Mouse (Mus musculus) kidney, embryonic 14.5 days (tissue): ENCODE measurements around the gene Dab1. TPM values are rescaled to one million over a fixed set of nuclear protein-coding genes. Genes with fewer than 3 reads are reported as not detected.

Experiments
- ATAC-seq: fragments of 200-750 bp; cut with Nextera tagmentation; 2 replicates; pipeline ENCODE4 v1.8.0; 2017; ENCODE audit warnings: moderate number of reproducible peaks, mild to moderate bottlenecking, moderate TSS enrichment, moderate library complexity; ENCODE audit not compliant: low FRiP score, low TSS enrichment
- H3K27ac ChIP-seq: fragments of 300-500 bp; sonication (generic); 2 replicates; pipeline ENCODE4 v1.5.1; 2014; ENCODE audit warnings: low read depth, mild to moderate bottlenecking, low read length, moderate library complexity, mixed read lengths
- H3K27me3 ChIP-seq: fragments of 300-500 bp; sonication (generic); 2 replicates; pipeline ENCODE4 v1.6.1; 2014; ENCODE audit warnings: mild to moderate bottlenecking, low read length; ENCODE audit not compliant: control insufficient read depth, insufficient read depth
- H3K36me3 ChIP-seq: fragments of 300-500 bp; sonication (generic); 2 replicates; pipeline ENCODE4 v1.6.1; 2014; ENCODE audit warnings: low read length, mixed read lengths; ENCODE audit not compliant: control insufficient read depth, insufficient read depth
- H3K4me1 ChIP-seq: fragments of 300-500 bp; sonication (generic); 2 replicates; pipeline ENCODE4 v1.6.1; 2014; ENCODE audit warnings: low read length, mixed read lengths; ENCODE audit not compliant: control insufficient read depth, insufficient read depth
- H3K4me2 ChIP-seq: fragments of 300-500 bp; sonication (generic); replicated peaks from 2 replicates; pipeline ENCODE4 v1.6.1; 2014; ENCODE audit warnings: low read depth, mild to moderate bottlenecking, low read length
- H3K4me3 ChIP-seq: fragments of 300-500 bp; sonication (generic); 2 replicates; pipeline ENCODE4 v1.5.1; 2014; ENCODE audit warnings: mild to moderate bottlenecking, low read length
- H3K9ac ChIP-seq: fragments of 300-500 bp; sonication (generic); 2 replicates; pipeline ENCODE4 v1.6.1; 2014; ENCODE audit warnings: low read depth, mild to moderate bottlenecking, low read length, moderate library complexity
- H3K9me3 ChIP-seq: fragments of 300-500 bp; sonication (generic); 2 replicates; pipeline ENCODE4 v1.6.1; 2016; ENCODE audit warnings: low read length; ENCODE audit not compliant: control insufficient read depth
- WGBS: fragments of 180-500 bp; shearing (Covaris S2); extraction: QIAGEN DNeasy Blood & Tissue Kit; methylation state at CpG from one replicate; pipeline ENCODE4 v1.1.7; 2014; 5-methylcytosine and 5-hydroxymethylcytosine counted together
- polyA plus RNA-seq: library from polyadenylated mRNA; unstranded; fragments of >200 nt; fragmentation: Nextera tagmentation; extraction: Ambion mirVana; gene quantifications from 2 replicates; pipeline ENCODE4 v1.2.1, GENCODE M21; 2014

Gene Dab1
- polyA plus RNA-seq, 1 experiment from 2014 or later, result 17.9 TPM

GRCm38 (mm10) chr4:104511855-104512254 lies 892.7 kb downstream of the Dab1 start:
- Histone ChIP-seq H3K4me1 (no peaks in the 10 kb centered on the region), H3K36me3 (no peaks in the 10 kb centered on the region), H3K4me3 (no peak overlapping the region), H3K4me2 (no peak overlapping the region), H3K27ac (no peak overlapping the region), H3K9ac (no peak overlapping the region), H3K27me3 (no peaks in the 10 kb centered on the region), H3K9me3 (no peaks in the 10 kb centered on the region)
- ATAC-seq, result no peak; the same call in 1 of the 2 replicates
- 84% methylated on average over 6 of the region's 6 CpGs for WGBS

GRCm38 (mm10) chr4:104512513-104512912 lies 893.4 kb downstream of the Dab1 start:
- H3K4me2 ChIP-seq, result no peak overlapping the region
- WGBS, result 83% methylated on average over 8 of the region's 8 CpGs
- no peaks in the 10 kb centered on the region for H3K9me3 ChIP-seq
- H3K4me1 ChIP-seq, result no peaks in the 10 kb centered on the region
- H3K27me3 ChIP-seq, result no peaks in the 10 kb centered on the region
- H3K27ac ChIP-seq, result no peak overlapping the region
- no peaks in the 10 kb centered on the region for H3K36me3 ChIP-seq
- no peak overlapping the region for H3K4me3 ChIP-seq
- no peak overlapping the region for H3K9ac ChIP-seq
- ATAC-seq, result no peak

GRCm38 (mm10) chr4:104513622-104514021 lies 894.5 kb downstream of the Dab1 start:
- Histone ChIP-seq H3K36me3 (no peaks in the 10 kb centered on the region), H3K4me1 (no peaks in the 10 kb centered on the region), H3K4me3 (no peak overlapping the region), H3K4me2 (no peak overlapping the region), H3K9me3 (no peaks in the 10 kb centered on the region), H3K9ac (no peak overlapping the region), H3K27ac (no peak overlapping the region), H3K27me3 (no peaks in the 10 kb centered on the region)
- no peak for ATAC-seq
- 60% methylated on average over 7 of the region's 7 CpGs for WGBS

- WGBS, result 7% methylated on average over 10 of the region's 10 CpGs
- Histone ChIP-seq H3K27me3 (no peaks in the 10 kb centered on the region), H3K9me3 (no peaks in the 10 kb centered on the region), H3K36me3 (no peaks in the 10 kb centered on the region), H3K4me3 (peak overlapping the region; percentile 17; the same call in 1 of the 2 replicates), H3K4me2 (peak overlapping the region; percentile 34), H3K27ac (no peak overlapping the region), H3K4me1 (no peaks in the 10 kb centered on the region), H3K9ac (no peak overlapping the region)
- peak; percentile 77 for ATAC-seq
Measured at GRCm38 (mm10) chr4:104514568-104515000, 895.4 kb downstream of the Dab1 start.

GRCm38 (mm10) chr4:104515681-104516080 lies 896.5 kb downstream of the Dab1 start:
- Histone ChIP-seq H3K27ac (no peak overlapping the region), H3K4me1 (no peaks in the 10 kb centered on the region), H3K36me3 (no peaks in the 10 kb centered on the region), H3K9me3 (no peaks in the 10 kb centered on the region), H3K27me3 (no peaks in the 10 kb centered on the region), H3K4me3 (no peak overlapping the region), H3K4me2 (no peak overlapping the region), H3K9ac (no peak overlapping the region)
- WGBS, result 64% methylated on average over 5 of the region's 5 CpGs
- no peak for ATAC-seq

- Histone ChIP-seq H3K4me2 (no peak overlapping the region), H3K4me3 (no peak overlapping the region), H3K36me3 (no peaks in the 10 kb centered on the region), H3K4me1 (no peaks in the 10 kb centered on the region), H3K27me3 (no peaks in the 10 kb centered on the region), H3K9me3 (no peaks in the 10 kb centered on the region), H3K9ac (no peak overlapping the region), H3K27ac (no peak overlapping the region)
- 67% methylated on average over 8 of the region's 8 CpGs for WGBS
- ATAC-seq, result no peak
Measured at GRCm38 (mm10) chr4:104522324-104522723, 903.2 kb downstream of the Dab1 start.

GRCm38 (mm10) chr4:104523776-104524175 lies 904.6 kb downstream of the Dab1 start:
- no peak overlapping the region for H3K4me3 ChIP-seq
- 91% methylated on average over 7 of the region's 7 CpGs for WGBS
- no peaks in the 10 kb centered on the region for H3K27me3 ChIP-seq
- H3K36me3 ChIP-seq, result no peaks in the 10 kb centered on the region
- no peak overlapping the region for H3K9ac ChIP-seq
- ATAC-seq, result no peak
- no peaks in the 10 kb centered on the region for H3K4me1 ChIP-seq
- H3K9me3 ChIP-seq, result no peaks in the 10 kb centered on the region
- no peak overlapping the region for H3K4me2 ChIP-seq
- H3K27ac ChIP-seq, result no peak overlapping the region

- no peak overlapping the region for H3K27ac ChIP-seq
- H3K36me3 ChIP-seq, result no peaks in the 10 kb centered on the region
- no peak overlapping the region for H3K4me3 ChIP-seq
- H3K9me3 ChIP-seq, result no peaks in the 10 kb centered on the region
- H3K27me3 ChIP-seq, result no peaks in the 10 kb centered on the region
- WGBS, result 58% methylated on average over 4 of the region's 4 CpGs
- H3K4me1 ChIP-seq, result no peaks in the 10 kb centered on the region
- no peak overlapping the region for H3K4me2 ChIP-seq
- no peak overlapping the region for H3K9ac ChIP-seq
- no peak for ATAC-seq
Measured at GRCm38 (mm10) chr4:104529905-104530646, 910.9 kb downstream of the Dab1 start.

- Histone ChIP-seq H3K27ac (no peak overlapping the region), H3K36me3 (no peaks in the 10 kb centered on the region), H3K27me3 (no peaks in the 10 kb centered on the region), H3K9ac (no peak overlapping the region), H3K4me2 (no peak overlapping the region), H3K4me1 (no peaks in the 10 kb centered on the region), H3K9me3 (no peaks in the 10 kb centered on the region), H3K4me3 (no peak overlapping the region)
- 86% methylated on average over 4 of the region's 4 CpGs for WGBS
- ATAC-seq, result no peak
Measured at GRCm38 (mm10) chr4:104532846-104533245, 913.7 kb downstream of the Dab1 start.
